In genomic region chr14:22493326-22493725, GRCm38 (mm10) we compare ENCODE assay signal across 25 mouse cellular contexts.
A peak's percentile ranks its signal among the peaks of the same experiment; 100 is the strongest.
DNase-seq lines count a peak whose midpoint lies in the region; ATAC-seq lines count a peak whose summit lies in the region.
"Had no signal": no experiment of that assay in that cellular context is flagged by ENCODE, and none has a peak within 500 bp of the region (broad histone marks: within the 10 kb centered on the region; RNA-seq: fewer than 3 reads in every experiment).

No protein-coding gene starts in this region.

- WGBS in kidney, embryonic 14.5 days, result 89% methylated on average over 2 of the region's 2 CpGs

- H3K27me3 ChIP-seq in kidney, embryonic 14.5 days (ENCODE audit: control insufficient read depth, insufficient read depth, low read length), result no peaks in the 10 kb centered on the region
- H3K27me3 ChIP-seq: CH12.LX; embryonic facial prominence, embryonic 12.5 days; Patski had no signal

- DNase-seq in heart, adult 11 months, result peak; percentile 60
- no peak for DNase-seq in heart, postnatal 4 days
- DNase-seq in kidney, adult 18-20 months, result peak; percentile 8
- DNase-seq in kidney, postnatal 4 days, result no peak
- DNase-seq in kidney, adult 8-10 months, result peak; percentile 38 to 57
- peak; percentile 39 to 44 for DNase-seq in kidney, postnatal 36 days
- DNase-seq in kidney, postnatal 14 days, result no peak
- DNase-seq: adrenal gland, adult 8-10 months; adrenal gland, postnatal 14 days; adrenal gland, postnatal 36 days; B cell, adult 2 months; cerebellum, adult 11-12 months; cerebellum, adult 2 months; cerebellum, adult 9-10 months; cerebellum, postnatal 10 days; cerebellum, postnatal 25 days had no signal

- H3K9me3 ChIP-seq in kidney, embryonic 14.5 days (ENCODE audit: control insufficient read depth, low read length), result no peaks in the 10 kb centered on the region
- H3K9me3 ChIP-seq: embryonic facial prominence, embryonic 10.5 days; embryonic facial prominence, embryonic 12.5 days; forebrain, embryonic 13.5 days had no signal

- H3K4me3 ChIP-seq in kidney, embryonic 14.5 days (ENCODE audit: low read length), result no peak overlapping the region
- H3K4me3 ChIP-seq: embryonic facial prominence, embryonic 10.5 days; embryonic facial prominence, embryonic 12.5 days; forebrain, embryonic 13.5 days had no signal

- H3K9ac ChIP-seq in kidney, embryonic 14.5 days (ENCODE audit: low read depth, low read length), result no peak overlapping the region
- H3K9ac ChIP-seq: embryonic facial prominence, embryonic 12.5 days; forebrain, embryonic 13.5 days had no signal

- H3K4me1 ChIP-seq in kidney, embryonic 14.5 days (ENCODE audit: control insufficient read depth, insufficient read depth, low read length), result no peaks in the 10 kb centered on the region
- H3K4me1 ChIP-seq: embryonic facial prominence, embryonic 10.5 days; embryonic facial prominence, embryonic 12.5 days had no signal

- H3K4me2 ChIP-seq in kidney, embryonic 14.5 days (replicated peaks; ENCODE audit: low read depth, low read length), result no peak overlapping the region
- H3K4me2 ChIP-seq: embryonic facial prominence, embryonic 12.5 days; forebrain, embryonic 13.5 days had no signal

- ATAC-seq in kidney, embryonic 14.5 days (ENCODE audit: low FRiP score, low TSS enrichment), result no peak
- ATAC-seq: activated CD4-positive, CD25-positive, alpha-beta regulatory T cell, adult 4 months; CD4-positive, CD25-positive, alpha-beta regulatory T cell, adult 4 months; forebrain, embryonic 13.5 days; Patski had no signal

- no peaks in the 10 kb centered on the region for H3K36me3 ChIP-seq in kidney, embryonic 14.5 days (ENCODE audit: control insufficient read depth, insufficient read depth, low read length)
- H3K36me3 ChIP-seq: embryonic facial prominence, embryonic 10.5 days; embryonic facial prominence, embryonic 12.5 days; G1E had no signal

- no peak overlapping the region for H3K27ac ChIP-seq in kidney, embryonic 14.5 days (ENCODE audit: low read depth, low read length)
- H3K27ac ChIP-seq: embryonic facial prominence, embryonic 10.5 days; embryonic facial prominence, embryonic 12.5 days; forebrain, embryonic 13.5 days had no signal

Comparison
In these comparisons a context has a peak if more than half of its experiments do, and no peak if none do; other contexts are left out.
1. DNase-seq: peak in heart, adult 11 months (single experiment), kidney, adult 18-20 months (single experiment), kidney, adult 8-10 months (2 of 2) and kidney, postnatal 36 days (2 of 2); none in heart, postnatal 4 days (single experiment), kidney, postnatal 4 days (0 of 2) and kidney, postnatal 14 days (single experiment).